Mouse (Mus musculus) urinary bladder, postnatal 14 days (tissue): ENCODE data around the gene Serpinb6d.

Experiments
- DNase-seq: peaks from one replicate; pipeline ENCODE4 v3.0.0; 2021; ENCODE audit warnings: low spot score

Serpinb6d gene

DNA sequence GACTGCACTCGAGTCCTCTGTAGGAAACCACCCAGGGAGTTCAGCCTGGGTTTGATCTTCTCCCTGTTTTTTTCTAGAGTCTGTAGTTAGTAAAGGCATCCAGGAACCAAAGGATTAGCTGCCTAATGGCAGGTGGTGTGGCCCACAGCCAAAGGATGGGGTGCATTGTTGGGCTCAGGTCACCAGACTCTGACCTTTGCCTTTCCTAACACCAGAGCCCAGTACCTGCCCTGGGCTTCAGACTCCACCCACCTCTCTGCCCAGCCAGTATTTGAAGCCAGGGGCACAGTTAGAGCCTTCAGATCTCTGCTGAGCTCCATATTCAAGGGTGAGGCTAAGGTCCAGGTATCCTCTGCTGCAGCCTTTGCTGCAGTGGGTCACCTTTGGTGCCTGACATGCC, at the start of gene Serpinb6d:
TSS of gene Serpinb6d (plus strand) at position 301 of the 400 bp plus-strand sequence.
- no peak for DNase-seq

DNA sequence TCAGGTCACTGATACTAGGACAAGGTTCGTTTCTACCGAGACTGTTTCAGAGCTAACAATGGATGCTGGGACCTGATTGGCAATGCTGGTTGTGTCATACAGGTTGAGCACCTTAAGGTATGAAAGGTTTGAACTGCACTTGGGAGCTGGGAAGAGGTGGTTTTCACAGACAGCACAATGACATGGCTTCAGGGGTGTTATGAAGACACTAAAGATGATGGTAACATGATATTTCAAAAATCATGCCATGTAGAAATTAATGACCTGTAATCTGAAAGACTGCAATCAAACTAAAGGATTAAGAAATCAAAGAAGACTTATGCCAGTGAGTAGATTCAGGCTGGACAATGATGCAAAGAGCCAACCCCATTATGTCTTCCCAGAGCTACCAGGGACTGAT, 38.3 kb upstream of the Serpinb6d start:
- DNase-seq, result no peak

GRCm38 (mm10) chr13:33642540-33642939, 18.7 kb upstream of the Serpinb6d start:
- no peak for DNase-seq

GRCm38 (mm10) chr13:33662550-33662949, 1.3 kb downstream of the Serpinb6d start:
- no peak for DNase-seq

DNA sequence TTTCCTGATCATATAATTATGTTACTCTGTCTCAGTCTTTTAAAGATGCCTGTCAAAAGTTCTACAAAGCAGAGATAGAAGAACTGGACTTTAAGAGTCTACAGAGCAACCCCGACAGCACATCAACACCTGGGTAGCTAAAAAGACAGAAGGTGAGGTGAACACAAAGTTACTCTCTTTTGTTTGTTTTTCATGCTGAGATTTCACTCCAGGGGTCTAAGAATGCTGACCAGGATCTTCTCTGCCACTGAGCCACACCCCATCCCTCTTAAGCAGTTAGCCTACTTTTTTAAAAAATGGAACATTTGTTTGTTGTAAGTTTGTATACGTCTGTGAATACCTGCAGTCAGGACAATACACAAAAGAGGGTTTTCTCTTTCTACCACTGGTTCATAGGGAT, 59.1 kb downstream of the Serpinb6d start:
- DNase-seq, result no peak
